Mouse (Mus musculus): Measurements from ENCODE around the gene Lig3.
A peak's percentile ranks its signal among the peaks of the same experiment; 100 is the strongest.

Lig3 gene

GRCm38 (mm10) chr11:82780983-82781903 lies at the start of gene Lig3:
TSS of gene Lig3 (plus strand) at chr11:82781108.
- DNase-seq (ENCODE audit: low spot score), result peak; percentile 94

DNA sequence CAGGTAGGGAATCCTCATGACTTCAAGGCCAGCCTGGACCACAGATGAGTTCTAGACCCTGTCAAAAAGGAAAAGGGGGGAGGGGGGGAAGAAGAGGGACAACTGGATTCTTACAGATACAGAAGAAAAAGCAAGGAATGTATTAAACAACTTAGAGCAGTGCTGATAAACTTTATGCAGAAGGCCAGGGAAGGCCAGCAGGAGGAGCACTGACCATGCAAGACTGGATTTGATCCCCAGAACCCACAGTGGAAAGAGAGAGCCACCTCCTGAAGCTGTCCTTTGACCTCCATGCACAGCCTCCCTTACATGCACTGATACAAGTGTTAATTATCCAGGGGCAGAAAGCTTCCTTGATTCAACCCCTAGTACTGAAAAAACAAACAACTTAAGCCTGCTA lies 46.7 kb upstream of the Lig3 start:
- no peak for DNase-seq (ENCODE audit: low spot score)

- DNase-seq (ENCODE audit: low spot score), result no peak
Observed at GRCm38 (mm10) chr11:82739006-82739405, 41.9 kb upstream of the Lig3 start.

GRCm38 (mm10) chr11:82746138-82746537 lies 34.8 kb upstream of the Lig3 start:
- no peak for DNase-seq (ENCODE audit: low spot score)

DNA sequence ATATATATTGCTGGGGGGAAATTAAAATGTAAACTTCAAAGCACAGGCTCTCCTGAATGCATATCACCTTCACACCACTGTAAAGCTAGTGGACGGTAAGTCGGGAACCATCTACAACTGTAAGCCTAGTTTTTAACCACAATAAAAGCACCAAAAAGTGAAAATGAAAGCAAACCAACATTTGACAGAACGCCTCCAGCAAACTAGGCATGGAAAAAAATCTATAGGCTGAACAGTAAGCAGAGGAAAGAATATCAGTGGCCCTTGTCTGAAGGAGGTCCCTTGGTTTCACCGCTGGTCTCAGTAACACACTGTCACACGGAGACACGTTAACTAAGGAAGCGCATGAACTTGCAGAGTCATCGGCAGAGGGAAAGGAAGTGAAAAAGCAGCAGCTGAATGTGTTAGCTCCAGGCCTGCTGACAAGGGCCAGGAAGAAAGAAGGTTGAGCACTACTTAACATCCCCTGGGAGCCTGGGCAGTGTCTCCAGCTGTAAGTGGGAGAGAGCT lies 34.0 kb upstream of the Lig3 start:
- no peak for DNase-seq (ENCODE audit: low spot score)

DNA sequence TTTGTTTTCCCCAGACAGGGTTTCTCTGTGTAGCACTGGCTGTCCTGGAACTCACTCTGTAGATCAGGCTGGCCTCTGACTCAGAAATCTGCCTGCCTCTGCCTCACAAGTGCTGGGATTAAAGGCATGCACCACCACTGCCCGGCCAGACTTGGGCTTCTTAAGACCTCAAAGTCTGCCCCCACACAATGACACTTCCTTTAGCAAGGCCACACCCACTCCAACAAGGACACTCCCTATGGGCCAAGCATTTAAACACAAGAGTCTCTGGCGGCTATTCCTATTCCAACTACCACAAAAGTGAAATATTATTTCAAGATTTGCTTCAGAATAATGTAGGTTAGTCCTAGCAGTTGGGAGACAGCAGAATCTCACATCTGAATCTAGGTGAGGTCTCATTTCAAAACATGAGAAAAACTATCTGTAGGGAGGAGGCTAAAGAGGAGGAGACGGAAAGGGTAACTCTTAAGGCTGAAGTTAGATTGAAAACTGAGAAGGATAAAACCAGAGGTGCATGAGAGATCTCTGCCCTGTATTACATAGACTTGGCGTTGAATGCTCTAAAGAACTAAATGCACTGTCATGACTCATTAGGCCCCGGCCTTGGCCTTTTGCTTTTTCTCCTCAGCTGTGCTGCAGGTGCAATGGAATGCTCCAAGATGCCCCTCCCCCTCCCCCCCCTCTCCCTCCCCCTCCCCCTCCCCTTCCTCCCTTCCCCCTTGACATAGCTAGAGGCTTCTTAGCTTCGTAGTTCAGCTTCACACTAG lies 28.4 kb upstream of the Lig3 start:
- DNase-seq (ENCODE audit: low spot score), result no peak

DNA sequence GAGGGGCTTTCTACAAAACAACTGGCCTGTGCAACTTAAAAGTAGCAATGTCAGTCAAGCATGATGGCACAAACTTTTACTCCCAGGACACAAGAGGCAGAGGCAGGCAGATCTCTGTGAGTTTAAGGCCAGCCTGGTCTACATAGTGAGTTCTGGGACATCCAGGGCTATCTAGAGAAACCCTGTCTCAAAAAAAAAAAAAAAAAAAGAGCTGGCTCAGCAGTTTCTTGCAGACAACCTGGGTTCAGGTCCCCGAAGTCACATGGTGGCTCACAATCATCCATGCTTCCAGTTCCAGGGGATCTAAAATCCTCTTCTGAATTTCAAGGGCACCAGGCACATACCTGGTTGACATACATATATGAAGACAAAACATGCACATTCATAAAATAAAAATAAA lies 25.0 kb upstream of the Lig3 start:
- DNase-seq (ENCODE audit: low spot score), result no peak

DNA sequence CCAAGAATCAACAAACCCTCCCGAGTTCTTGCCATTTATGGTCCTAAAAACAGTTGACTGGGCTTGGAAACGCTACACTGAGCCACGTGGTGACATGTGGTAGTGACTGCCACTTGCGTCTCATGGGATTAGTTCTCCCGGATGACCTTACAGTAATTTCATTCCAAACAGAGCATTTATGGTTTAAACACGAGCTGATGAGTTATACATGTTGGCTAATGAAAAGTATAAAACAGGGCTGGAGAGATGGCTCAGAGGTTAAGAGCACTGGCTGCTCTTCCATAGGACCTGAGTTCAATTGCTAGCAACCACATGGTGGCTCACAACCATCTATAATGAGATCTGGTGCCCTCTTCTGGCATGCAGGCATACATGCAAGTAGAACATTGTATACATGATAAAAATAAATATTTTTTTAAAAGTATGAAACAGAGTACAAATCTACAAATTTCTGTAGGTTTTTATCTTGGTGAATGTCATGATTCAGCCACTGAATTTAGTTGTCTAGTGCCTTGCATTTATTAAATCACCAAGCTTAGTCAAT lies 18.6 kb upstream of the Lig3 start:
- no peak for DNase-seq (ENCODE audit: low spot score)

GRCm38 (mm10) chr11:82763261-82763660 lies 17.6 kb upstream of the Lig3 start:
- no peak for DNase-seq (ENCODE audit: low spot score)

GRCm38 (mm10) chr11:82763742-82764437 lies 17.0 kb upstream of the Lig3 start, which contains the start of the genes Cct6b and Zfp830:
TSS of gene Cct6b (minus strand) at chr11:82764321.
TSS of gene Zfp830 (plus strand) at chr11:82764345.
- DNase-seq (ENCODE audit: low spot score), result peak; percentile 91

- DNase-seq (ENCODE audit: low spot score), result no peak
Observed at GRCm38 (mm10) chr11:82764438-82764924, 16.4 kb upstream of the Lig3 start.

DNA sequence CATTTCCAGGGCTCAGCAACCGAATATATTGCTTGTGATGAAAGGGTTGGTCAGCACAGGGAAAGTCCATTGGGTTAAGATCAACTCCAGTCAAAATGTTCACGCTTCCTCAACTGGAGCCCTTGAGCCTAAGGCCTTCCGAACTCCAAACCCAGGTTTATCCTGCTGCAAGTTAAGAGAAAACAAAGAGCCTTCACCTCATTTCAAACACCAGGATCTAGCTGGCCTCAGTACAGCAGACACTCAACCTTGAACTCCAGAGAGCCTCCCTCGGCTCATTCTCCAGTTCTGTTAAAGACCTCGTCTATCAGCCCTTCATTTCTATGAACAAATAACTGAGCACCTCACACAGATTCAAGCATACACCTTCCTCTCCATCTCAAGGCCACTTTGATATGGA lies 774 bp upstream of the Lig3 start:
- no peak for DNase-seq (ENCODE audit: low spot score)

DNA sequence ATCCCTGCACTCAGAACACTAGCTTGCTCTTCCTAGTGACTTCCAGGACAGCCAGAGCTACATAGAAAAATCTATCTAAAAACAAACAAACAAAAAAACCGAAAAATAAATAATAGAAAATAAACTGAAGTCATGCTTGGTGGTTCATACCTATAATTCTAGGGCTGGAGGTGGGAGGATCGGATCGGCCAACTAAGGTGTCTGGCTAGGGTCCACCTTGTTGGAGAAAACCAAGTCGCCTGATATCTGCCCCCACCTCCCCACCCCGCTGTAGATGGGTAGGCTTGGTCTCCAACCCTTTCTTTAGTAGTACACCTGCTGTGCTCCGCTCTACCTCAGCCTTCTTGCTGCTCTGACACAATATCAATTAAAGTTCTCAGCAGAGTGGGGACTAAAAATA lies 1.3 kb downstream of the Lig3 start:
- no peak for DNase-seq (ENCODE audit: low spot score)

GRCm38 (mm10) chr11:82783453-82783852 lies 2.5 kb downstream of the Lig3 start:
- DNase-seq (ENCODE audit: low spot score), result no peak

GRCm38 (mm10) chr11:82806656-82807055 lies 25.7 kb downstream of the Lig3 start:
- DNase-seq (ENCODE audit: low spot score), result no peak

GRCm38 (mm10) chr11:82807370-82807769 lies 26.5 kb downstream of the Lig3 start:
- no peak for DNase-seq (ENCODE audit: low spot score)

DNA sequence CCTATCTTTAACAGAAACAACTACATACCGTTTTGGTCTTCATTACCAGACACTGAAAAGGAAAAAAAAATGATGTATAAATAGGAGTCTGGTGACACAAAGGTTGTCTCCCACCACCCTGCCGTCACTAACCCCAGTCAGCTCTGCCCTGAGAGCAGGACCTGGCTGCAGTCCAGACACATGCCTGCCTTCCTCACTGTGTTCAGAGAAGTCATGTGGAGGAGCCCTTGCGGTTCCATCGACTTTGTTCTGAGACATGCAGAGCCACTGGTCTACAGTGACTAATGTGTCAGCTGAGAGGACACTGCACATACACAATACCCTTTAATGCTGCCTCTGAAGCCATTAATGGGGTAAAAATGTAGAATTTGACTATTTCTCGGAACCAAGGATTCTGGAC lies 27.6 kb downstream of the Lig3 start:
- DNase-seq (ENCODE audit: low spot score), result no peak

DNA sequence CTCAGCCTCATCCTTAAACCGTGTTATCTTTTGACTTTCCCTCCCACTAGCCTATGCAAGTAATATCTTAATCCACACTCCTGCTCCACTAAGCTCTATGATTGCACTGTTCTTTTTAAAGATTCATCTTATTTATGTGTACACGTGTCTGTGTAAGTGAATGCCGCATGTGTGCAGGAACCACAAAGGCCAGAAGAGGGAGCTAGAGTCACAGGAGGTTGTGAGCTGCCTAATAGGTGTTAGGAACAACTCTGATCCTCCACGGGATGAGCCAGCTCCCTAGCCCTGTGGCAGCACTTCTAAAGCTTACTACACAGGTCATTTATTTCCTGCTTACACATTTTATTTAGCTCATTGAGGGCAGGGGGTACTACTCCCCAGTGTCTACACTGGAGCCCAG lies 38.4 kb downstream of the Lig3 start:
- no peak for DNase-seq (ENCODE audit: low spot score)

- DNase-seq (ENCODE audit: low spot score), result no peak
Observed at GRCm38 (mm10) chr11:82820788-82821456, 40.0 kb downstream of the Lig3 start.

GRCm38 (mm10) chr11:82826818-82827217 lies 45.9 kb downstream of the Lig3 start:
- no peak for DNase-seq (ENCODE audit: low spot score)
